Mouse (Mus musculus): ENCODE measurements around the gene Depdc7. TPM values are rescaled to one million over a fixed set of nuclear protein-coding genes. Genes with fewer than 3 reads are reported as not detected.

Depdc7 gene
- polyA plus RNA-seq, 1 experiment from 2014 or later, result 3.3 TPM

DNA sequence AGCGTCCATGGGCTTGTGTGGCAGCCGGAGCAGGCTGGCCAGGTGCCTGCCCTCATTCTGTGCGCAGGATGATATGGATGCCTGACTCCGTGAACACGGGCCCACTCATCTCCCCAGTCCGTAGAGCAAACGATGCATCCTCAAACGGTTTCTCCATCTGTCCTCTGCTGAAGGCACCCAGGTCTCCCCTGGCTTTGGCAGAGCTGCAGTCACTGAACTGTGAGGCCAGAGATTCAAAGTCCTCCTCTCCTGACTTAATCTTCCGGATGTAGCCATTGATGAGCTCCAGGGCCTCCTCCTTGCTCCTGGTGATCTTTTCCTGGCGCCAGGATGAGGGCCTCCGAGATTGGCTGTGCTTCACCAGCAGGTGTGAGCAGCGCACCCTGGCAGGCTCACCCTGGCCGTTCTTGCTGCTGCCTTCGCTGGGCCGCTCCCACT lies 28.4 kb downstream of the Depdc7 start:
- ATAC-seq (ENCODE audit: extremely low read depth, insufficient number of reproducible peaks, low FRiP score, low TSS enrichment), result no peak
- Histone ChIP-seq H3K4me1 (peaks cover 26% of the 10 kb centered on the region), H3K4me3 (no peak overlapping the region), H3K4me2 (peak overlapping the region; percentile 22; the same call in 1 of the 2 replicates), H3K36me3 (no peaks in the 10 kb centered on the region), H3K9me3 (no peaks in the 10 kb centered on the region), H3K9ac (no peak overlapping the region), H3K27ac (replicated peaks) (no peak overlapping the region), H3K27me3 (replicated peaks) (peaks cover 5% of the 10 kb centered on the region; the same call in 1 of the 2 replicates)
- 31% methylated on average over 15 of the region's 15 CpGs for WGBS

DNA sequence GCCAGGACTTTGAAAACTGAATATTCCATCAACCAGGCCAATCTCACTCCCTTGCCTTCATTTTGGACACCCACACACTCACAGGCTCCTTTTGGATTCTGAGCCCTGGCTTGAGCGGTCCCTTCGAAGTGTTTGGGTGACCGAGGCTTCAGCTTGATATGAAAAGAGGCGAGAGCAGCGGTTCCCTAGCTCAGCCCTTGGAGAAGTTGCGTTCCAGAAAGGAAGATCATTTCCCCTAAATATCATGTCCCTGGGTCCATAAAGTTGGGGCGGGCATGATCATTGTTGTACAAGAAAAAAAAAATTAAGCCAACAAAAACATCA lies 30.2 kb downstream of the Depdc7 start:
- H3K27me3 ChIP-seq (replicated peaks), result peaks cover 5% of the 10 kb centered on the region; the same call in 1 of the 2 replicates
- peaks cover 26% of the 10 kb centered on the region for H3K4me1 ChIP-seq
- H3K4me3 ChIP-seq, result peak overlapping the region; percentile 83
- H3K27ac ChIP-seq (replicated peaks), result peak overlapping the region; percentile 61
- ATAC-seq (ENCODE audit: extremely low read depth, insufficient number of reproducible peaks, low FRiP score, low TSS enrichment), result no peak
- peak overlapping the region; percentile 83 for H3K4me2 ChIP-seq
- WGBS, result 2% methylated on average over 7 of the region's 7 CpGs
- peak overlapping the region; percentile 90 for H3K9ac ChIP-seq
- no peaks in the 10 kb centered on the region for H3K9me3 ChIP-seq
- H3K36me3 ChIP-seq, result no peaks in the 10 kb centered on the region

DNA sequence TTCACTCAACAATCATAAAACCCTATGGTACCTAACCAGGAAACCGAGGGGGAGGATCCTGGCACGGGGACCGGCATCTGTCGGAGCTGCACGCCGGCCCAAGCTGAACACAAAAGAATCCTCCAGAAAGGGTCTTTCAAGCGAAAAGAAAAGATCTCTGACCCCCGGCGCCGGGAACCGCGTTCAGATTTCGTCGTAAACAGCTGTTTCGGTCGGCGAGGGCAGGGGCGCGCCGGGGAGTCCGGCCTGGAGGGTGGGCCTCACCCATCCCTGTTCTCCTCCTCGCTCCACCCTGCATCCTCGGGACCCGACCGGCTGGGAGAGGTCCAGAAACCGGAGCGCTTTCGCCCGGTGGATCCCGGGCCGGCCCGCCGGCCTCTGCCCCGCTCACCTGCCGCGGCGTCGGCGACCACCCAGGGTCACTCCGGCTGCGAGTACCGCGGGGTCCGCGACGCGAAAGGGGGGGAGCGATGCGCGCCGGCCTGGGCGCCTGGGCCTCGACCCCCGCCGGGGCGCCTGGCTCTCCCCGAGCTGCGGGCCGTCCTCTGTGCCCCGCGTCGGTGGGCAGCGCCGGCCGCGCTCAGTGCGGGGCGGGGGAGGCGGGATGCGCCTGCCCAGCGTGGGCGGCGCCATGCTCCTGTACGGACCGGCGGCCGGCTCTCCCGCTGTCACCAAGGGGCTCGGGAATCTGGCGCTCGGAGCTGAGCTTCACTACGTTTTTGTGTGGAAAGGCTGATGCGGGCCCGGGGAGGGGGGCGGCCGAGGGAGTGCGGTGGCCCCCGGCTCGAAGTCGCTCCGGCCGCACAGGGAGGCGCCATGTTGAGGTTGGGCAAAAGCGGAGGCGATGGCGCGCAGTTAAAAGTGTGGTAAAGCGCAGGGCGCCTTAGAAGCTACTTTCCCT lies 30.8 kb downstream of the Depdc7 start, which contains the start of gene Tcp11l1:
Tcp11l1 (minus strand) TSS at position 585 of the 901 bp plus-strand sequence.
- Histone ChIP-seq H3K4me2 (peak within 1 kb of the TSS; percentile 83), H3K27ac (replicated peaks) (peak within 1 kb of the TSS; percentile 61), H3K36me3 (no peaks in the 10 kb centered on the region), H3K4me1 (peaks cover 26% of the 10 kb centered on the region), H3K9ac (peak within 1 kb of the TSS; percentile 90), H3K27me3 (replicated peaks) (peaks cover 5% of the 10 kb centered on the region; the same call in 1 of the 2 replicates), H3K9me3 (no peaks in the 10 kb centered on the region), H3K4me3 (peak within 1 kb of the TSS; percentile 83)
- ATAC-seq (ENCODE audit: extremely low read depth, insufficient number of reproducible peaks, low FRiP score, low TSS enrichment), result peak; percentile 70; the same call in 1 of the 2 replicates
- WGBS, result under 1% methylated on average over 94 of the region's 99 CpGs

DNA sequence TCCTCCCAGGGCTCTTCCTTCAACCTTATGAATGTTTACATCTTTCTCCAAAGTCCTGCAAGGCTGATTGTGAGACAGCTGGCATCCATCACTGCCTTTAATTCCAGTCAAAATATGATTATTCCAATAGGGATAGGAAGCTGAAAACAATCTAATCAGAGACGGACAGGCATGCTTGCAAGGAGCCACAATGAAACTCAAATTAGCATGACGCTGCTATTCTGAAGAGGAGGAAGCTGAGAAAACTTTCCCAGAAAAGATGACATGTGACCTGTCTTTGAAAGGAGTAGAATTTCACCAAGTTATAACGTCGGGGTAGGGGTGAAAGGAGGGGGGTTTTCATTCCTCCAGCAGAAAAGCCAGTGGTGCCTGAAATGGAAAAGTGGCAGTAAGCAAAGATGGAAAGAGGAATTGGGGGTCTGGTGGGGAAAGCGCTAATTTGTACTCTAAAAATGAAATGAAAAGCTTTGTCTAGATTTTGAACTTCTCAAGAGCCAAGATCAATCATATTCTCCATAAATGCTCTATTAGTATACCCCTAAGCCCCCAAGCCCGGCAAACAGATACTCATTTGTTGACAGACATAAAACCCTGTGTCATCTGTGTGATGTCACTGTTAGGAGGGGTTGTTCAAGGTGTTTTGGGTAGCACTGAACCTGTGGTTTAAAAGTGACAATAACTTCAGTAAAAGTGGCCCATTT lies 31.9 kb downstream of the Depdc7 start:
- Histone ChIP-seq H3K27me3 (replicated peaks) (peaks cover 5% of the 10 kb centered on the region; the same call in 1 of the 2 replicates), H3K27ac (replicated peaks) (no peak overlapping the region), H3K9me3 (no peaks in the 10 kb centered on the region), H3K4me3 (peak overlapping the region; percentile 83), H3K36me3 (0 out of 2 replicates have a peak, but pooled peaks cover 2% of the 10 kb centered on the region), H3K9ac (no peak overlapping the region), H3K4me2 (peak overlapping the region; percentile 83), H3K4me1 (peaks cover 26% of the 10 kb centered on the region)
- 40% methylated on average over 6 of the region's 6 CpGs for WGBS
- ATAC-seq (ENCODE audit: extremely low read depth, insufficient number of reproducible peaks, low FRiP score, low TSS enrichment), result no peak

DNA sequence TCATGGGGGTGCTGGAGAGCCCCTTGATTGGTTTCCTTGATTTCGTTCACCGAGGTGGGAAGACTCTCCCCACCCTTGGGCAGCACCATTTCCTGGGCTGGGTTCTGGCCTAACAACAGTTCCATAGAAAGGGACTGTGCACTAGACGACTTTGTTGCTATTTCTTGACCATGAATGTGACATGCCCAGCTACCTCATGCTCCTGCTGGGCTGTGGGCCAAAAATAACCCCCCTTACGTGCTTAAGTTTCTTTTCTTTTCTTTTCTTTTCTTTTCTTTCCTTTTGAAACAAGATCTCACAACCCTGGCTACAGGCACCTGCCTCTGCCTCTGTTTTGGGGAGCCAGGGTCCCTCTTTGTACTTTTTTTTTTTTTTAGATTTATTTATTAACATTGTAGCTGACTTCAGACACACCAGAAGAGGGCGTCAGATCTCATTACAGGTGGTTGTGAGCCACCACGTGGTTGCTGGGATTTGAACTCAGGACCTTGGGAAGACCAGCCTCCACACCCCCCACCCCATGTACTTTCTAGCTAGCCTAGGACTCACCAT lies 32.8 kb downstream of the Depdc7 start:
- no peak overlapping the region for H3K4me2 ChIP-seq
- H3K27me3 ChIP-seq (replicated peaks), result peaks cover 5% of the 10 kb centered on the region; the same call in 1 of the 2 replicates
- H3K4me3 ChIP-seq, result no peak overlapping the region
- H3K4me1 ChIP-seq, result peaks cover 26% of the 10 kb centered on the region
- H3K27ac ChIP-seq (replicated peaks), result no peak overlapping the region
- peaks cover 12% of the 10 kb centered on the region for H3K36me3 ChIP-seq
- H3K9me3 ChIP-seq, result no peaks in the 10 kb centered on the region
- WGBS, result 38% methylated on average over 6 of the region's 6 CpGs
- no peak for ATAC-seq (ENCODE audit: extremely low read depth, insufficient number of reproducible peaks, low FRiP score, low TSS enrichment)
- no peak overlapping the region for H3K9ac ChIP-seq

DNA sequence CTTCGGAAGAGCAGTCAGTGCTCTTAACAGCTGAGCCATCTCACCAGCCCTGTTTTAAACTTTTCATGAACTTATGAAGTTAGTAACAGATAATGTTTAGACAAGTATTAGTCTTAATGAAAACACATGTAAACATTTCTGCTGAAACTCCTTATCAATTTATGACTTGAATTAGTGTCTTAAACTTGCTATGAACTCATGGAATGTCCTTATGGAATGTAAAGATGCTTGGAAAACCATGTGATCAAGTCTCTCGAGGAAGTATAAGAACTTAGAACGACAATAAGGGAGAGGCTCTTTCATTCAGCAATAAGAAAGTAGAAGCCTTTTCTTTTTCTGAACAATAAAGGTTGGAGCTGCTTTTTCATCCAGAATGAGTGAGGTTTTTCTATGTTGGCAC lies 38.3 kb downstream of the Depdc7 start:
- no peak overlapping the region for H3K9ac ChIP-seq
- H3K4me2 ChIP-seq, result no peak overlapping the region
- no peaks in the 10 kb centered on the region for H3K4me1 ChIP-seq
- WGBS, result 71% methylated on average over 3 of the region's 3 CpGs
- no peak overlapping the region for H3K4me3 ChIP-seq
- no peak for ATAC-seq (ENCODE audit: extremely low read depth, insufficient number of reproducible peaks, low FRiP score, low TSS enrichment)
- H3K9me3 ChIP-seq, result no peaks in the 10 kb centered on the region
- H3K36me3 ChIP-seq, result peaks cover 19% of the 10 kb centered on the region
- H3K27ac ChIP-seq (replicated peaks), result no peak overlapping the region
- H3K27me3 ChIP-seq (replicated peaks), result no peaks in the 10 kb centered on the region

DNA sequence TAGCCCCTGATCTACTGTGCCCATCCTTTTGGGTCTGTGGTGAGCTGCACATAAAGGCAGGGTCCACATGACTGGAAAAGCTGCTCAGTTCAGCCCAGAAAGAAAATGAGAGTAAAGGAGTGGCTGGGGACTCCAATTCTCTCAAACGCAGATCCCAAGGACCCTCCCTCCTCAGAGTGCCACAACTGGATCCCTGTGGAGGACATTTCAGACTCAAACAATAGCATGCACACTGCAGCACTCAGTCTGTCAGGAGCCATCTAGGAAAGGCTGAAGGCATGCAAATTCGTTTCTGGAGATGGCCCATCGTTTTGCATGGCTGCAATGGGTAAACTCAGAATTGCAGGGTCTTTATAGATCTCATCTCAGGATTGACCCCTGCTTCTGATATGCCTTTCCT lies 39.5 kb downstream of the Depdc7 start:
- H3K4me2 ChIP-seq, result no peak overlapping the region
- no peak overlapping the region for H3K4me3 ChIP-seq
- 76% methylated on average over 3 of the region's 3 CpGs for WGBS
- no peaks in the 10 kb centered on the region for H3K27me3 ChIP-seq (replicated peaks)
- H3K36me3 ChIP-seq, result peaks cover 19% of the 10 kb centered on the region
- H3K27ac ChIP-seq (replicated peaks), result no peak overlapping the region
- H3K9ac ChIP-seq, result no peak overlapping the region
- H3K4me1 ChIP-seq, result no peaks in the 10 kb centered on the region
- ATAC-seq (ENCODE audit: extremely low read depth, insufficient number of reproducible peaks, low FRiP score, low TSS enrichment), result no peak
- H3K9me3 ChIP-seq, result no peaks in the 10 kb centered on the region

DNA sequence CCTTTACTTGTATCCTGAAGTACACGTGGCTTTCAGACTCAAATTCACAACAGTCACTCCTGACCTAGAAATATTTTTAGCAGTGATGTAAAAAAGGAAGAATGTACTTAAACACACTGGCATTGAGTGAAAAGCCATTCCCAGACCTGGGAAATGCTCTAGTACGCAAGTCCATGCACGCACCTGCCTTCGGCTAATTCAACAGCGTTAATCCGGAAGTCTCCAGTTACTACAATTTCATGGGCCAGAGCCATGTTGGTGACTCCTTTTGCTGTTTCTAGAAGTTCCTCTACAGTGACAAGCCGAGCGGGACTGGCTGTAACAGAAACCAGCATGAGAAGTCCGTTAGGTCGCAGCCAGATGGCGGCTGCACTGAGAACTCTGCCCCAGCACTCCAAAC lies 43.0 kb downstream of the Depdc7 start:
- Histone ChIP-seq H3K27ac (replicated peaks) (no peak overlapping the region), H3K4me2 (no peak overlapping the region), H3K27me3 (replicated peaks) (no peaks in the 10 kb centered on the region), H3K9me3 (no peaks in the 10 kb centered on the region), H3K9ac (no peak overlapping the region), H3K36me3 (peaks cover 10% of the 10 kb centered on the region), H3K4me1 (no peaks in the 10 kb centered on the region), H3K4me3 (no peak overlapping the region)
- 78% methylated on average over 11 of the region's 11 CpGs for WGBS
- ATAC-seq (ENCODE audit: extremely low read depth, insufficient number of reproducible peaks, low FRiP score, low TSS enrichment), result no peak

DNA sequence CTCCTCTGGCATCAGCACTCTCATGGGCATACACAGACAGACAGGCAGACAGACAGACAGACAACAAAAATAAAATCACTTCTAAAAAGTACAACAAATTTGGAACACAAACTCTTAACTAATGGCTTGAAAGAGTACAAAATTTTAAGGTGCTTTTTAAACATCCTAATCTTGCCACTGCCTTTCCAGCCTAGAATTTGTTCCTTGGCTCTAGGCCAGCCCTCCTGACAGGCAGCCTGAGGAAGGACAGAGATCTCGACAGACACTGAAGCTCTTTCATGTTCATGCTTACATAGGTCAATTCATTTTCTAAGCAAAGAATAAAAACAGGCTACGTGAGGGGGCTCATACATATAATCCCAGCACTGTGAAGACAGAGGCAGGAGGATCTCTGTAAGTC lies 50.1 kb downstream of the Depdc7 start:
- no peaks in the 10 kb centered on the region for H3K9me3 ChIP-seq
- H3K4me3 ChIP-seq, result no peak overlapping the region
- H3K27ac ChIP-seq (replicated peaks), result no peak overlapping the region
- H3K9ac ChIP-seq, result no peak overlapping the region
- peaks cover 4% of the 10 kb centered on the region; the same call in 1 of the 2 replicates for H3K36me3 ChIP-seq
- WGBS, result 43% methylated on average over 2 of the region's 2 CpGs
- H3K27me3 ChIP-seq (replicated peaks), result no peaks in the 10 kb centered on the region
- peaks cover 17% of the 10 kb centered on the region for H3K4me1 ChIP-seq
- no peak overlapping the region for H3K4me2 ChIP-seq
- ATAC-seq (ENCODE audit: extremely low read depth, insufficient number of reproducible peaks, low FRiP score, low TSS enrichment), result no peak

DNA sequence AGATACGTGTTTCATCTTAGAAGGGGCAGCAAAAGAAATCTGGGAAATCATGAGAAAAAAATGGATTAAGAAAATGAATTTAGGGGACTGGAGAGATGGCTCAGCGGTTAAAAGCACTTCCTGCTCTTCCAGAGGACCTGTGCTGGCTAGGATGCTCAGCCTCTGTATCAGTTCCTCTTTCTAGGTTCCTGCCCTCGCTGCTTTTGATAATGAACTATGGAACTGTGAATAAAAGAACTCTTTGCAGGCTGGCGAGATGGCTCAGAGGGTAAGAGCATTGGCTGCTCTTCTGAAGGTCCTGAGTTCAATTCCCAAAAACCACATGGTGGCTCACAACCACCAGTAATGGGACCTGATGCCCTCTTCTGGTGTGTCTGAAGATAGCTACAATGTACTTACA lies 52.0 kb downstream of the Depdc7 start:
- Histone ChIP-seq H3K36me3 (no peaks in the 10 kb centered on the region), H3K27ac (replicated peaks) (no peak overlapping the region), H3K4me2 (no peak overlapping the region), H3K27me3 (replicated peaks) (no peaks in the 10 kb centered on the region), H3K9ac (no peak overlapping the region), H3K4me3 (no peak overlapping the region), H3K9me3 (no peaks in the 10 kb centered on the region), H3K4me1 (peaks cover 17% of the 10 kb centered on the region)
- WGBS, result 75% methylated on average over 4 of the region's 4 CpGs
- no peak for ATAC-seq (ENCODE audit: extremely low read depth, insufficient number of reproducible peaks, low FRiP score, low TSS enrichment)

DNA sequence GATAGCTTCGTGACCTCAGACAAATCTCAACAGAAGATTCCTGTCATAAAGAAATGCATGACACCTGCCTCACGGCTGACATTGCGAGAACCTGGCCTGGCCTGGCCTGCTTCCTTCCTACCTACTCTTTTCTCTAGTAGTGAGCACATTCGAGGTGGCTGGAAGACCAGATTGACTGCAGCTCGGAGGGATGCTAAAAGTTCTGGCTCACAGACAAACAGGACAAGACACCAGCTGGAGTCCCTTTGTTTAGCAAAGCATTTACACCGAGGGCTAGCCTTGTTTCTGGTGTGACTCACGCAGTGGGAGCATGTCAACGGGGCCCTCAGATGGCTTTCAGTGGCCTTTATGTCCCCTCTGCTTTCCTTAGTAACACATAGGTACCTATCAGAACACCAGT lies 54.0 kb downstream of the Depdc7 start:
- WGBS, result 76% methylated on average over 8 of the region's 8 CpGs
- Histone ChIP-seq H3K9ac (no peak overlapping the region), H3K4me2 (no peak overlapping the region), H3K9me3 (no peaks in the 10 kb centered on the region), H3K27ac (replicated peaks) (no peak overlapping the region), H3K27me3 (replicated peaks) (no peaks in the 10 kb centered on the region), H3K4me1 (peaks cover 23% of the 10 kb centered on the region), H3K36me3 (peaks cover 5% of the 10 kb centered on the region), H3K4me3 (no peak overlapping the region)
- no peak for ATAC-seq (ENCODE audit: extremely low read depth, insufficient number of reproducible peaks, low FRiP score, low TSS enrichment)
